Mouse (Mus musculus): ENCODE measurements at regions not wholly inside any gene's neighbourhood (a gene's known extent, or its start where the extent isn't known, plus 50 kb on each side); places are given as distances from the start of the nearest gene placed in this dataset.

GRCm38 (mm10) chr16:30652692-30653091 lies 53.2 kb downstream of the Fam43a start:
- ATAC-seq (ENCODE audit: low read depth) = no peak

DNA sequence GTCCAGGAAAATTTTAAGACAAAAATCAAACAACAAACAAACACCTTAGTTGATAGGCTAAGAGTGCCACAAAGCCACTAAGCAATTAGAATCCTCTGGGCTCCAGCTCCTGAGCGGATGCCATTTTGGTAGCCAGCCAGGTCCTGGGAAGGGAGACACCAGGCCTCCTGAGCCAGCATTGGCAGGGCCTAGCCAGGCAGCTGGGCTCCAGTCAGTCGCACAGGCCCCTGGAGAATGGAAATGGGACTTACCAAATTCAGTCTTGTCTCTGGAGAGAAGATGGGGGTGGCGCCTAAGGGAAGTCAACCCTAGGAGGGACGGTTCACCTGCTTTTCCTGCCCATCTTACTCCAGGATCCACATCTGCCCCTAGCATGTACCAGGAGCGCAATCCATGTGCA lies 54.3 kb downstream of the Fam43a start:
- no peak overlapping the region for H3K27ac ChIP-seq (replicated peaks)
- WGBS = 82% methylated on average over 5 of the region's 5 CpGs

More at GRCm38 (mm10) chr16:30652692-30653091, 53.2 kb downstream of the Fam43a start:
- H3K4me2 ChIP-seq = no peak overlapping the region
- H3K27me3 ChIP-seq = no peaks in the 10 kb centered on the region
- H3K27ac ChIP-seq (replicated peaks) = no peak overlapping the region
- H3K36me3 ChIP-seq = no peaks in the 10 kb centered on the region
- H3K9ac ChIP-seq = no peak overlapping the region
- H3K4me3 ChIP-seq = no peak overlapping the region
- H3K9me3 ChIP-seq = peaks cover 6% of the 10 kb centered on the region
- 73% methylated on average over 4 of the region's 4 CpGs for WGBS
- H3K4me1 ChIP-seq (replicated peaks) = no peaks in the 10 kb centered on the region

DNA sequence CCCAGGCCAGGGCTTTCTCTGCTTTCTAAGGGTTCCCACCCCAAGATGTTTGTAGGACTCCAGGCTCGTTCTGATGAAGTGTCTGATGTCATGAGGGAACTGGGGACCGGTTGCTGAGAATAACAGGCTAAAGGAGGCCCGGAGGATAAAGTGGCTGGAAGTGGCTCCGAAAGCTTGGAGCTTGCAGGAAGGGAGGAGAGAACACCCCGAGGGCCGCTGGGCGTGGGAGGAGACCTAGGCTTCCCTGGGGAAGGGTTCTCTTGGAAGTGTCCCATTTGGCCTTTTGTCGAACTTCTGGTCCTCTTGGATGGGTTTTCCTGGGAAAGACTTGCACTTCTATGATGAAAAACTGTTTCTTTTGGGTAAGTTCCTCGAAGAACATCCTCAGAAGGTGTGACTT lies 54.7 kb downstream of the Fam43a start:
- Histone ChIP-seq H3K36me3 (no peaks in the 10 kb centered on the region), H3K4me3 (no peak overlapping the region), H3K9me3 (peaks cover 3% of the 10 kb centered on the region), H3K4me2 (no peak overlapping the region), H3K4me1 (replicated peaks) (no peaks in the 10 kb centered on the region), H3K27me3 (no peaks in the 10 kb centered on the region), H3K9ac (no peak overlapping the region), H3K27ac (replicated peaks) (no peak overlapping the region)
- WGBS = 77% methylated on average over 9 of the region's 9 CpGs
- ATAC-seq (ENCODE audit: low read depth) = no peak

More for the DNA sequence above, 54.3 kb downstream of the Fam43a start:
- H3K9me3 ChIP-seq = peaks cover 6% of the 10 kb centered on the region
- H3K36me3 ChIP-seq = no peaks in the 10 kb centered on the region
- H3K27me3 ChIP-seq = no peaks in the 10 kb centered on the region
- H3K4me3 ChIP-seq = no peak overlapping the region
- no peak overlapping the region for H3K9ac ChIP-seq
- ATAC-seq (ENCODE audit: low read depth) = no peak
- H3K4me2 ChIP-seq = no peak overlapping the region
- H3K4me1 ChIP-seq (replicated peaks) = no peaks in the 10 kb centered on the region

GRCm38 (mm10) chr16:30655798-30656221 lies 56.3 kb downstream of the Fam43a start:
- H3K9ac ChIP-seq = no peak overlapping the region
- 62% methylated on average over 5 of the region's 5 CpGs for WGBS
- H3K4me1 ChIP-seq (replicated peaks) = peaks cover 1% of the 10 kb centered on the region; the same call in 1 of the 2 replicates
- no peak overlapping the region for H3K4me2 ChIP-seq
- H3K27ac ChIP-seq (replicated peaks) = no peak overlapping the region
- H3K9me3 ChIP-seq = no peaks in the 10 kb centered on the region
- H3K4me3 ChIP-seq = no peak overlapping the region
- ATAC-seq (ENCODE audit: low read depth) = no peak
- no peaks in the 10 kb centered on the region for H3K36me3 ChIP-seq
- H3K27me3 ChIP-seq = no peaks in the 10 kb centered on the region

DNA sequence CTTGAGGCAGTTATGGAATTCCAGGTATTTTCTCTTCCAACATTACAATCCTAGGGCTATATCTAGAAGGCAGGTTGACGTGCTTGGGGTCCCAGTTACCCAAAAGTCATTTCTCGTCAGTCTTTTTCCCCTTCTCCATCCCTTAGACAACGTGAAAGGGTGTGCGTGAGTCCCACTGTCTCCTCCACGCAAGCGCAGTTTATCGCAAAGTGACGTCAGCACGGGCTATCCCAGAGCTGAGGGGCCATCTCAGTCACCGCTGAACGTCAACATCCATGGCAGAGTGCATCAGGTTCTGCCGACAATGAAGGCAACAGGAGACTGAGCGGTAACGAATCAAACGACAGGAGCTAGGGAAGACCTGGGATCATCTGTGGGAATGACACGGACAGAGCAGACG lies 57.4 kb downstream of the Fam43a start:
- Histone ChIP-seq H3K4me1 (replicated peaks) (peaks cover 8% of the 10 kb centered on the region; the same call in 1 of the 2 replicates), H3K9me3 (no peaks in the 10 kb centered on the region), H3K4me2 (no peak overlapping the region), H3K9ac (no peak overlapping the region), H3K36me3 (no peaks in the 10 kb centered on the region), H3K27ac (replicated peaks) (no peak overlapping the region), H3K4me3 (no peak overlapping the region), H3K27me3 (no peaks in the 10 kb centered on the region)
- no peak for ATAC-seq (ENCODE audit: low read depth)
- WGBS = 91% methylated on average over 17 of the region's 17 CpGs

DNA sequence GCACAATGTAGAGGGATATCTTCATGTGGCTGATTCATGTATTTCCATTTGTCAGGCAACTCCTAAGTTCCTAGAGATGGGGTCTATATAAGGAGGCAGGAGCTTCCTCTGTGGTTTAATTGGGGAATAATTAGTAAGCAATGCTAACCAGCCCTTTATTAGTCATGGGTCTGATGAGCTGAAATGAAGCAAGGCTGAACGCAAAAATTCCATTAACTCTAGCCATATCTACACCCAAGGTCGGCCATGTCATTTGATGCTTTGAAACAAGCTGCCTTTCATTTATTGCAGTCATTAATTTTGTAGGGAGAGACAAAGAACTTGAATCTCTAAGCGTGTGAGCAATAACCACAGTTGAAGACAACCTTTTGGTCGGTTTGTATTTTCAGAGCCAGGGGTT lies 59.4 kb downstream of the Fam43a start:
- no peak overlapping the region for H3K4me2 ChIP-seq
- 57% methylated on average over 4 of the region's 4 CpGs for WGBS
- H3K4me3 ChIP-seq = no peak overlapping the region
- no peaks in the 10 kb centered on the region for H3K27me3 ChIP-seq
- no peaks in the 10 kb centered on the region for H3K9me3 ChIP-seq
- H3K36me3 ChIP-seq = no peaks in the 10 kb centered on the region
- ATAC-seq (ENCODE audit: low read depth) = no peak
- H3K9ac ChIP-seq = no peak overlapping the region
- H3K4me1 ChIP-seq (replicated peaks) = peaks cover 8% of the 10 kb centered on the region
- no peak overlapping the region for H3K27ac ChIP-seq (replicated peaks)

GRCm38 (mm10) chr16:30661086-30661977 lies 61.8 kb downstream of the Fam43a start:
- Histone ChIP-seq H3K9me3 (no peaks in the 10 kb centered on the region), H3K4me1 (replicated peaks) (peaks cover 8% of the 10 kb centered on the region), H3K36me3 (no peaks in the 10 kb centered on the region), H3K27ac (replicated peaks) (no peak overlapping the region), H3K9ac (no peak overlapping the region), H3K4me3 (no peak overlapping the region), H3K27me3 (no peaks in the 10 kb centered on the region), H3K4me2 (no peak overlapping the region)
- WGBS = 63% methylated on average over 16 of the region's 16 CpGs
- no peak for ATAC-seq (ENCODE audit: low read depth)

GRCm38 (mm10) chr16:30663055-30663454 lies 63.5 kb downstream of the Fam43a start:
- Histone ChIP-seq H3K27me3 (no peaks in the 10 kb centered on the region), H3K36me3 (no peaks in the 10 kb centered on the region), H3K9me3 (no peaks in the 10 kb centered on the region), H3K4me3 (no peak overlapping the region), H3K4me2 (no peak overlapping the region), H3K9ac (no peak overlapping the region), H3K4me1 (replicated peaks) (peaks cover 8% of the 10 kb centered on the region), H3K27ac (replicated peaks) (no peak overlapping the region)
- WGBS = 74% methylated on average over 8 of the region's 8 CpGs
- ATAC-seq (ENCODE audit: low read depth) = no peak

DNA sequence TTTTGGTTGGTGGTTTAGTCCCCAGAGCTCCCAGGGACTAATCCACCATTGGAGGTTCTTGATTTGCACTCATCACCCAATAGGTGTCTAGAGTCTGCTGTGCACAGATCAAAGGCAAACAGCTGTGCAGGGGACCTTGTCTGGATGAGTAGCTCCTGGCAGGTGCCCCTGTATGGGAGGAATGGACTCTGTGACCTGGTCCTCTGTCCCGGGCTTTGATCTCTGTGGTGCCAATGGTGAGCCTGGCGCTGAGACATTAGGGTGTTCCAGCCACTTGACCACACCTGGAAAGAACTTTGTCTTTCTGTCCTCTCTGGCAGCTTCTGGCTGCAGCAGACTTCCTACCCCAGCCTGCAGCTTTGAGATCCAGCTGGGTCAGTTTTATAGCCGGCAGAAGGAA lies 64.4 kb downstream of the Fam43a start:
- peaks cover 8% of the 10 kb centered on the region for H3K4me1 ChIP-seq (replicated peaks)
- H3K27ac ChIP-seq (replicated peaks) = no peak overlapping the region
- H3K9me3 ChIP-seq = no peaks in the 10 kb centered on the region
- H3K4me2 ChIP-seq = no peak overlapping the region
- H3K36me3 ChIP-seq = no peaks in the 10 kb centered on the region
- H3K9ac ChIP-seq = no peak overlapping the region
- ATAC-seq (ENCODE audit: low read depth) = no peak
- 77% methylated on average over 3 of the region's 3 CpGs for WGBS
- no peak overlapping the region for H3K4me3 ChIP-seq
- no peaks in the 10 kb centered on the region for H3K27me3 ChIP-seq

DNA sequence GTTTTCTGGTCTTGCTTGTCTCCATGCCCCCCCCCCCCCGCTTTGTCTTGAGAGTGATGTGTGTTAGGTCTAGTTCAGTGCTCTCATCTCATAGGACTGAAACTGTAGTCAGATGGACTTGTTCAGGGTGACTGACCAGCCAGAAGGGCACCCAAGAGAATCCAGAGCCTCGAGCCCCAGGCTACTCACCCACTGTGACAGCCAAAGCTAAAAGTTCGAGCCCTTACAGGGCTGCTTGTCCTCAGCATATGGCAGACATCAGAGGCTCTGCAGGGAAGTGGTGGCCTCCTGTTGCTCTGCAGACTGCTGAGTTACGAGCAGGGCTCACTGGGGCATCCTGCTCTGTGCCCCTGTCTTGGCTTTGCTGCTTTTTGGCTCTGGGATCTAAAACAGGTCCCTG lies 64.9 kb downstream of the Fam43a start:
- H3K4me2 ChIP-seq = no peak overlapping the region
- H3K9ac ChIP-seq = no peak overlapping the region
- no peaks in the 10 kb centered on the region for H3K27me3 ChIP-seq
- H3K27ac ChIP-seq (replicated peaks) = no peak overlapping the region
- no peaks in the 10 kb centered on the region for H3K36me3 ChIP-seq
- H3K9me3 ChIP-seq = no peaks in the 10 kb centered on the region
- peaks cover 8% of the 10 kb centered on the region for H3K4me1 ChIP-seq (replicated peaks)
- ATAC-seq (ENCODE audit: low read depth) = no peak
- 49% methylated on average over 4 of the region's 4 CpGs for WGBS
- no peak overlapping the region for H3K4me3 ChIP-seq

DNA sequence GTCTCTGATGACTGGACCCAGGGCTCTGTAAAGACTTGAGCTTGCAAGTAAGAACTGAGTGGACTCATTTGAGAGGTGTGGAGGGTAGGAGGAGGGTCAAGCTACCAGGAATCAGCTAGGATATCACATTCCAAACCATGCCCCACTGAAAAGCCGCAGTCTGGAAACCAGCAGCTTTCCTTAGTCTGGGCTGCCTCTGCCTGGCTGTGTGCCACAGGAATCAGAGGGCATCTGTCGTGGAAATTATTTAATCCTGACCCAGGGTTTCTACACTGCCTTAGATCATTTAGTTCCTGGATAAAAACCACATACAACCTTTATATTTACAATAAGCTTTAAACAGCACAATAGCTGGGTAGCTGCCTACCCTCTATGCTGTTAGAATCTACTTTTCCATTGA lies 66.4 kb downstream of the Fam43a start:
- no peak overlapping the region for H3K27ac ChIP-seq (replicated peaks)
- H3K4me3 ChIP-seq = no peak overlapping the region
- no peaks in the 10 kb centered on the region for H3K27me3 ChIP-seq
- H3K4me2 ChIP-seq = no peak overlapping the region
- peaks cover 6% of the 10 kb centered on the region for H3K4me1 ChIP-seq (replicated peaks)
- no peaks in the 10 kb centered on the region for H3K36me3 ChIP-seq
- H3K9ac ChIP-seq = no peak overlapping the region
- no peaks in the 10 kb centered on the region for H3K9me3 ChIP-seq
- no peak for ATAC-seq (ENCODE audit: low read depth)
- WGBS = 63% methylated on average over 2 of the region's 2 CpGs

DNA sequence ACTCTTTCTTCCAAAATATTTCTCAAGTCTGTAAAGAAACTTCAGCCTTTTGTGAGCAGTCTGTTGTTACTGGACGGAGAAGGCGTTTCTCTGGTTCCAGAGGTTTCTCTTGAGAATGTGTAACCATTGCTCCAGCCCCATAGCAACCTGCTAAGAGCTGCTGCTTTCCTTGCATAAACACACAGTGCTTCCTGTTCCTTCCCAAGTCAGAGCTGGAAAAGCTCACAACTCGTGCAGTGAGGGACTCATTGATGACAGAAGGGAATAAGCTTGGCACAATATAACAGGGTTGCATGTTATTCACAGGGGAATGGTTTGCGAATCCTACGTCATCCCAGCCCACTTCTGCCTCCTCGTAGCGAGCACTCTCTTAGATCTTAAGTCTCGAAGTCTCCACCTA lies 70.4 kb downstream of the Fam43a start:
- no peak overlapping the region for H3K4me2 ChIP-seq

GRCm38 (mm10) chr16:30671584-30671983 lies 72.1 kb downstream of the Fam43a start:
- H3K4me2 ChIP-seq = no peak overlapping the region
- 76% methylated on average over 10 of the region's 10 CpGs for WGBS
- H3K9ac ChIP-seq = no peak overlapping the region
- H3K4me1 ChIP-seq (replicated peaks) = no peaks in the 10 kb centered on the region
- no peaks in the 10 kb centered on the region for H3K27me3 ChIP-seq
- H3K4me3 ChIP-seq = no peak overlapping the region
- no peaks in the 10 kb centered on the region for H3K9me3 ChIP-seq
- no peaks in the 10 kb centered on the region for H3K36me3 ChIP-seq
- no peak for ATAC-seq (ENCODE audit: low read depth)
- no peak overlapping the region for H3K27ac ChIP-seq (replicated peaks)

More for the DNA sequence above, 70.4 kb downstream of the Fam43a start:
- H3K9ac ChIP-seq = no peak overlapping the region
- H3K9me3 ChIP-seq = no peaks in the 10 kb centered on the region
- no peaks in the 10 kb centered on the region for H3K36me3 ChIP-seq
- WGBS = 78% methylated on average over 8 of the region's 8 CpGs
- no peak overlapping the region for H3K4me3 ChIP-seq
- H3K4me1 ChIP-seq (replicated peaks) = no peaks in the 10 kb centered on the region
- ATAC-seq (ENCODE audit: low read depth) = no peak
- no peak overlapping the region for H3K27ac ChIP-seq (replicated peaks)
- H3K27me3 ChIP-seq = no peaks in the 10 kb centered on the region
